Mouse (Mus musculus) lung, adult 18-20 months (tissue): ENCODE measurements around the gene Vmn1r112.
"Not testable (repeated sequence)": the region's sequence is repeated elsewhere in the genome, so short reads cannot be mapped to it uniquely, and the experiment has no call there.

Source experiments
- DNase-seq, 2 experiments: peaks; one replicate each; pipeline ENCODE4 v3.0.0; 2022; ENCODE audit warnings: mixed read lengths in 2 of 2

Gene Vmn1r112

GRCm38 (mm10) chr7:20770885-20771284 lies at the start of gene Vmn1r112:
Gene Vmn1r112, plus strand, starts transcription at chr7:20771185.
- DNase-seq, result not testable (repeated sequence)

GRCm38 (mm10) chr7:20730524-20730923 lies 40.5 kb upstream of the Vmn1r112 start, which contains the start of gene Gm10668:
Gene Gm10668, minus strand, starts transcription at chr7:20730624.
- not testable (repeated sequence) for DNase-seq

- not testable (repeated sequence) for DNase-seq
Measured at GRCm38 (mm10) chr7:20786985-20787384, 16.0 kb downstream of the Vmn1r112 start, which contains the start of gene Vmn1r113. Gene Vmn1r113, plus strand, starts transcription at chr7:20787285.

- DNase-seq, result not testable (repeated sequence)
Measured at GRCm38 (mm10) chr7:20812086-20812485, 41.1 kb downstream of the Vmn1r112 start, which contains the start of gene Vmn1r114. Gene Vmn1r114, minus strand, starts transcription at chr7:20812186.
